Mouse (Mus musculus) cerebellum, postnatal 25 days (tissue): ENCODE results near the gene Lrrc42.

ENCODE experiments used
- DNase-seq, 2 experiments: peaks; one replicate each; pipeline ENCODE4 v3.0.0; 2021; ENCODE audit warnings: mixed read lengths in 2 of 2

Gene Lrrc42

DNA sequence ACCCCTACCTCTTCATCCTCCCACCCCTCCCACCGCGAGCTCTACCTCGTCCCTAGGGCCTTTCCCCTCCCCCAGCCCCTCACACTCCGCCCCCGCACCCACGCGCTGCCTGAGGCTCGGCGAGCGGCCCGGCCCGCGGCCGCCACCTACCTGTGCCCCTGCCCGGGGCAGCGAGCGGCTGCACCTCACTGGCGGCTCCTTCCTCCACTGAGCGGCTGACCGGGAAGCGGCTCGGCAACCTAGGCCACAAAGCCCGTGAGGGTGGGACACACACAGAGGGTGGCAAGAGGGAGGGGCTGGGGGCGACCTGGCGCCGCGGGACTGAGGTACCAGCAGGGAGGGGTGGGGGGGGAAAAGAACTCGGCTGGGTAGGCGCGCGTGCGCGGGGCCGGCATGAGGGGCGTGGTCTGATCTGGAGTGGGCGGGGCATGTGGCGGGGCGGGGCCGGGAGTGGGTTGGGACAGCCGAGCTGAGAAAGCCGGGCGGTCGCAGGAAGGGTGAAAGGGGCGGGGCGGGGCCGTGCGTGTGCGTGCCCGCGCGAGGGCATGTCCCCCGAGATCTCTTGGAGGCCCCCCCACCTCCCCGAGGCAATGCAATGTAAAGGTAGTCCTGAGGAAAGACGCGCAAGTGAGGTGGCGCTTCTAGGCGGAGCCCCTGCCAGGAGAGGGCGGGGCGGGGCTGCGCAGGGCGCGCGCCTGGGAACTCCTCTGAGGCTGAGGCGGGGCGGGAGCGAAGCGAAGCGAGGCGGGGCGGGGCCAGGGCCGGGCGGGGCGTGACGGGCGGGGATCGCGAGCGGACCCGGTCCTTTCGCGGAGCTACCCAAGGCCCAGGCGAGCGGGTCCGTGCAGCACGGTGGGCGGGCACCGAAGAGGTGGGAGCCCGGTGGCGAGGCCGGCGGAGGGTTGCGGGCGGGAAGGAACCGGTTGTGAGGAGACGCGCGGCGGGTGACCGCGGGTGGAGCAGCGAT, at the start of gene Lrrc42, which contains the start of gene Hspb11:
Gene Lrrc42 (minus strand): TSS at position 408 of the 967 bp plus-strand sequence.
Gene Hspb11 (plus strand): TSS at position 469 of the 967 bp plus-strand sequence.
- DNase-seq, result peak; percentile 96 to 99

DNA sequence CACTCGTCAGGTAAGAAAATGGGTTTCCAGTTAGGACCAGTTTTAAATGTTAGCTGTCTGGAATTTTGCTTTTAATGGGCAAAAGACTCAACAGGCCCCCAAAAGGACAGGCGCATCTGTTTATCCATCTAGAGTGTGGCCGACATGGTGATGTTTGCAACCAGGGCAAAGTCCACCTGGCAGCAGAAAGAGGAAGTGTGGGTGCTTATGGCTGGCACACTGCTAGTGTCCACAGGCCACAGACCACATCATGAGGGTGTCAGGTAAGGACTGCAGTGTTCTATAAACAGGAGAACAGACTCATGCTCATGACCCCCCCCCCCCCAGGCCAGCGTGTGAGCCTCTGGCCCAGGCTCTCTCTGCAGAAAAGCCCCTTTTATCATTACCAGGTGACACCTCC, 49.5 kb upstream of the Lrrc42 start:
- DNase-seq, result no peak

DNA sequence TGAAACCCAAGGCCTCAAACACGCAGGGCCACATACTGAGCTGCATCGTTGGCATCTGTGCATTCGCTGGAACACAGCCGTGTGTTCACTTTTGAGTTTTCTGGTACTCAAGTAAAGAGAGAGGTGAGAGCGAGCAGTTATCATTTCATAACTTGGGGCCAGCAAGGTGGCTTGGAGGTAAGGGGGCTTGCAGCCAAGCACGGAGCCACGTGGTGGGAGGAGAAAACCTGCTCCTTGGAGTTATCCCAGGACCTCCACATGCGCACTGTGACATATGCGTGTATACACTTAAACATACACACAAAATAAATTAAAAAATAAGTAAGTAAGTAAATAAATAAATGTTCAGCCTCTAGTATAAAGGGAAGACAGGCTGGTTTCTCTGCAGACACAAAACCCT, 48.9 kb upstream of the Lrrc42 start:
- DNase-seq, result peak; percentile 31 to 41

- no peak for DNase-seq
Observed at GRCm38 (mm10) chr4:107300902-107301555, 47.7 kb upstream of the Lrrc42 start.

DNA sequence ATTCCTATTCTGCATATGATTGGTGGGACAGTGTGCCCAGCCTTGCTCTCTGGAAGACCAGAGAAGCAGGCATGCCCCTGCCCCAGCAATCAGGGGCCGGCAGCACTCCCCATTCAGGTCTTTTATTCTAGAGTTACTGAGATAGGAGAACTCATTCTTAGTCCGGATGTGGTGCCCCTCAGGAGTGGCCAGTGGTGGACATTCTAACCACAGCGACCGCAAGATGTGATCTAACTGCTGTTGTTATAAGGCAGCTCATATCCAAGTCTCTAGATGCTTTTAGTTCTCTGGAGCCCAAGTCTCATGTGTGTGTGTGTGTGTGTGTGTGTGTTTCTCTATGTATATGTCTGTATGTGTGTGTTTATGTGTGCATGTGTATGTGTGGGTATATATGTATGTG, 47.0 kb upstream of the Lrrc42 start:
- no peak for DNase-seq

DNA sequence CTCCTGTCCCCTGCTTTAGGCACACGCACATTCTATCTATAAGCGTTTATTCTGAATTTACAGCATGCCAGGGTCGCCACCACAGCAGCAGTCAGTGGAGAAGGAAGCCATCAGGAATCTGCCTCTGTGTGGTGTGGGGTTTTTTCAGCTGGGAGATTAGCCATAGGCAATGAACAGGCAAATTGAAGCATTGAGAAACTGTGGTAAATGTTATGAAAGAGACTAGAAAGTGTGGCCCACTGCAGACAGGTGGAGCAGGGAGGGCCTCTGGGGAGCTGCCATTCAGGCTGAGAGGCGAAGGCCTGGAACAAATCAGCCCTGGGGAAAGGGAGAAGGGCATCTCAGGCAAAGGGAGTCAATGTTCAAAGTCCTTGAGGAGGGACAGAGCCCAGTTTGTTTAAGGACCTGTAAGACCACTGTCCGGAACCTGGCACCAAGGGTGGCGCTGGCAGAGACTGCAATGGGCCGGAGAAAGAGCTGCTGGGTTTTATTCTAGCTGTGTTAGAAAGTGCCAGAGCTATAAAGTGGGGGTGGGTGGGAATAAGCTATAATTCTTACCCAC, 46.5 kb upstream of the Lrrc42 start:
- no peak for DNase-seq

GRCm38 (mm10) chr4:107298071-107298606, 44.8 kb upstream of the Lrrc42 start:
- no peak for DNase-seq

- no peak for DNase-seq
Observed at GRCm38 (mm10) chr4:107292273-107292662, 38.9 kb upstream of the Lrrc42 start.

DNA sequence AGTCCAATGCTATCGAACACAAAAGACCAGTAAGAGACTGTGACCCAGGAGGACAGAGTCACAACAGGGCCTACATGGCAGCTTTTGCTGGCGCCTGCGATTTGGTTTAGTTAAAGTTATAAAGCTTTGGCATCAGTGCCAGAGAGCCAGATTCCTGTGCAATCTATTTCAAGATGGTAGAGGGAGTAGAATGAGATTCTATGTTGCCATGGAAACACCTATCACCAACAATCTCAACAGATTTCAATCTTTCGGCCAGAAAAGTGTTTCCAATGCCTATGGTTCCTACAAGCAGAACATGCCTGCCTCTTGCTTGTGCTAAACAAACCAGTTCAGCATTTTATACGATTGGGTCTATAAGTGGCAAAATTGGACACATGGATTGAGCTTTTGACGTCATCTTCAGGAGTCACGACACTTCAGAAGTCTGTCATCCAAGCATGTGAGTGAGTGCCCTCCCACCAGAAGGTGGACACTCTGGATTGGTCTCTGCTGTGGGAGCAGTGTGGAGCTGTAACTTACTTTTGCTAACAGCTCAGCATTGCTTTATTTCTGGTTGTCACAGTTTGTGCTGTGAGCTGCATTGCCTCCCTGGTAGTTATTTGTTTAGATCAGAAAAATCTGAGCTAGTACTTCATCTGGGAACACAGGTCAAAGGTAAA, 38.4 kb upstream of the Lrrc42 start:
- DNase-seq, result no peak

- no peak for DNase-seq
Observed at GRCm38 (mm10) chr4:107287517-107287916, 34.2 kb upstream of the Lrrc42 start.

GRCm38 (mm10) chr4:107286386-107286785, 33.1 kb upstream of the Lrrc42 start:
- no peak for DNase-seq

DNA sequence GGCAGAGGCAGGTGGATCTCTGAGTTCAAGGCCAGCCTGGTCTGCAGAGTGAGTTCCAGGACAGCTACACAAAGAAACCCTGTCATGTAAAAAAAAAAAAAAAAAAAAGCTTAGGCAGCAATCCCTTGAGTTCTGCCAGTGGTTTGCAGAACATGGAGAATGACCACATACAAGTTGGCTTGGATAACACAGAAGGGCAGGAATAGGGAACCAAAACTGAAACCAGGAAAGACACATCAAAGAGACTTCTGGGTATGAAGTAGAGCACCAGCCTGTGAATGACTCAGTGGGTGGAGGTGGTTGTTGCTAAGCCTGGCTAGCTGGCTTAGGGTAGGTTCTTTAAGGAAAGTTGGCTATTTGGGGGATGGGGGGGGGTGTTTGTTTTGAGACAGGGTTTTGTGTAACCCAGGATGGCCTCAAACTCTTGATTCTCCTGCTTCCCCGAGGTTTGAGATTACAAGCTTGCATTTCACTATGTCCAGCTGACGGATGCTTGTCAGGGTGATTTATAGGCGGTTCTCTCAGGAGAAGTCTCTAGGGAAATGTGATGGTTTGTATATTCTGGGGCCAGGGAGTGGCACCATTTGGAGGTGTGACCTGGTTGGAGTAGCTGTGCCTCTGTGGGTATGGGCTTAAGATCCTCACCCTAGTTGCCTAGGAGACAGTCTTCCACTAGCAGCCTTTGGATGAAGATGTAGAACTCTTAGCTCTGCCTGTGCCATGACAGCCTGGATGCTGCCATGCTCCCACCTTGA, 32.3 kb upstream of the Lrrc42 start:
- no peak for DNase-seq

- no peak for DNase-seq
Observed at GRCm38 (mm10) chr4:107280843-107281475, 27.6 kb upstream of the Lrrc42 start.

DNA sequence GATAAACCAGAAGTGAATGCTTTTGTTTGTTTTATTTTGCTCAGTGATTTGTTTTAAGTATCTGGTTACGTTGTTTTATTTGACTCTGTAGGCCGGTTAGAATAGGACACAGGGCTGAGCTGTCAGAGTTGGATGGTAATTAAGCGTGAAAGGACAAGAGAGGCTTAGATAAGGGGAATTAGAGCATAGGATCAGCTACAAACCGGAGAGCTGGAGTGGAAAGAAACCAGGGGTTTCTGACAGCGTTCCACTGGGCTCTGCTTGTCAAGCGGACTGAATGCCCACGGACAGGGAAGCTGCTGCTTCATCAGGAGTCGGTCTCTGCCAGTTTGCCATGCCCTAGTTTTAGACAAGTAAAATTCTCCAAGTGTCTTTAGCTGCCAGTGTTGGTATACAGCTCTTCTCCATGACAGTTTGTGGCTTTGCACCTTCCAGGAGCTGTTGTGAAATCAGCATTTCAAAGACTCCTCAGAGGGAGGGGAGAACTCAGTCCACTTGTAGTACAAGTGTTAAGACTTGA, 24.9 kb upstream of the Lrrc42 start:
- peak in 1 of 2 experiments; percentile 8 for DNase-seq

DNA sequence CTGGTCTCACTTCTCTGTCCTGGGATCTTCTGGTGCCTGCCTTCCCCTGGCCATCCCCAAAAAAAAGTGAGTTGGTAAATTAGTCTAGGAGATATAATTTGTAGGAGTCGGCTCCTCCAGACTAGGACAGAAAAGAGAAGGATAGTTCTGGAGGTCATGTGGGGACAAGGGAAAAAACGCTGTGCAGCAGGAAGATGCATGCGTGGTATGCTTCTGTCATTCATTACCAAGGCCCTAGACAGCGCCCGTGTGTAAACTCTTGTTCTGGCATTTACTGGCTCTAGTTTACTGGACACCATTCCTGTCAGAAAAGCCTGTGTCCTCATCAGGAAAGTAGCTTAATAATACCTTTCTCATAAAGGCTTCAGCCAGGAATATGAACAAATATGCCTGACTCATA, 21.2 kb upstream of the Lrrc42 start:
- DNase-seq, result no peak

DNA sequence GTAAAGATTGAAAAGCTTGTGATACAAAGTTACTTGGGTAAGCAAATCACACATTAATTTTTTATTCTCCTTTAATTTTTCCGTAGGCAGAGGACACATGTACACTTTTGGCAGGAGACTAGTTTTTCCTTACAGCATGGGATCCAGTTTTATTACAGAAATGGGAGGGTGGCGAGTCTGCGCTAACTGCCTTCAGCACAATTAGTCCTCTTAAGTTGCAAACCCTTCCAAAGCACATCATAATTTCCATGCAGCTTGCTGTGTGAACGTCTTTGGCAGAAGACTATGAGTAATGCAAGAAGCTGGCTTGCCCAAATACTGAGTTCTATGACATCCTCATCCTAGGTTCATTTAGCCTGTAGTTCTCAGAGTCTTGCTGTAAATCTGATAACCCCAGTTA, 20.4 kb upstream of the Lrrc42 start:
- no peak for DNase-seq

DNA sequence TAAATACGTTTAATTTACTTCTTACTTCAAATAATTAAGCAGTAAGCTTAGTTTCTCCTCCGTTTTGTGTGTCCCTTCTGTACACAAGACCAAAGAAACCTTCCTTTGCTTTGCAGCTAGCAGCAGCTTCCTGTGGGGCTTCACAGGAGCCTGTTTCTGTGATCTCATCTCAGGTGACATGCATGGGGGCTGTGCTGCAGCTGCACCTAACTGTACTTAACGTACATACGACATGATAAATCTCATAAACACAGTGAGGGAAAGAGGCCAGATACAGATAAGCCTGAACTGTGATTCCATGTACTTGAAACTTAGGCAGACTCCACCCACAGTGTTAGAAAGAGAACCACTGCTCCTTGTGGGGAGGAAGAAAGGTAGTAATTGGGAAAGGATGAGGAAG, 6.7 kb upstream of the Lrrc42 start:
- no peak for DNase-seq

DNA sequence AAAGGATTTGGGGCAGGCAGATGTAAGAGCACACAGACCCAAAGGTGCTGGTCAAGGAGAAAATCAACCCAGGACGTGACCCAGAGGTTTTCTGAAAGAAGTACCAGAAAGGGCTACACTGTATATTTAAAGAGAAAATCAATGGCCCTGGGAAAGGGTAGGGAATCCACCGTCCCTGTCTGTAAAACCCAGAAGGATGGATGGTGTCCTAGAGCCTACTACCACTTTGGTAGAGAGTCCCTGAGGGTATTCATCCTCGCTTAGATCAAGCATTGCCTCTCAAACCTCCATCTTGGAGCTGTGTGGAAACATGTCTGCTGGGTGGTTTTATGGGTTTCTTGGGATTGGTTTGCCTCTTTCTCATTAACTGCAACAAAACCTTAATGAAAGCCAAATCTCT, 1.1 kb upstream of the Lrrc42 start:
- DNase-seq, result peak; percentile 20 to 32

GRCm38 (mm10) chr4:107252522-107252921, 810 bp downstream of the Lrrc42 start:
- peak in 1 of 2 experiments; percentile 21 for DNase-seq

GRCm38 (mm10) chr4:107250494-107250893, 2.8 kb downstream of the Lrrc42 start:
- DNase-seq, result peak; percentile 25 to 67

DNA sequence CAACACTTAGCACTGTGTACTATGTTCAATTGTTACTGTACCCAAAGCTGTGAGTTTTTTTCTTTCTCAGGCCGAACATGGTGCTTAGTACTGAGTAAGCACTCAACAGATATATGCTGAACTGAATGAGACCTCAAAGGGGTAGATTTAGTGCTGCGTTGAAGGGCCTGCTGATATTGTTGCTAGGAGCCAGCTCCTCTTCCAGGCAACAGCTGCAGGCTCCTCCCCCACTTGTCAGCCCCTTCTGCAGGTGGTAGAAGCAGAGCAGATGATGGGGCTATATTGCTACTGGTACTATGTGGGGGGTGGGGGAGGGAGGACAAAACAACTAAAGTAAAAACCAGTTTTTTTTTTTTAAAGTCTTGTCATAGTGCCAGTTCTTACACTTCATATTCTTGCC, 3.9 kb downstream of the Lrrc42 start:
- no peak for DNase-seq
